Mouse (Mus musculus) liver, adult 2 months (tissue): Measurements from ENCODE around the gene Rab5c. TPM values are rescaled to one million over a fixed set of nuclear protein-coding genes. Genes with fewer than 3 reads are reported as not detected.

Source experiments
- DNase-seq: peaks from one replicate; pipeline ENCODE4 v3.0.0-alpha.2; 2011; ENCODE audit warnings: low read depth, low spot score; ENCODE audit errors: extremely low read depth
- H3K27ac ChIP-seq: fragments of 200-500 bp; replicated peaks from 2 replicates; pipeline ENCODE4 v1.5.1; 2012; ENCODE audit warnings: low read depth, mild to moderate bottlenecking, control low read depth, inconsistent platforms, low read length; ENCODE audit not compliant: insufficient read depth
- H3K27me3 ChIP-seq: fragments of 200-500 bp; 2 replicates; pipeline ENCODE4 v1.6.1; 2012; ENCODE audit warnings: mild to moderate bottlenecking, moderate library complexity, low read length, inconsistent platforms; ENCODE audit not compliant: control insufficient read depth, insufficient read depth
- H3K36me3 ChIP-seq: fragments of 200-500 bp; 2 replicates; pipeline ENCODE4 v1.6.1; 2012; ENCODE audit warnings: low read length, inconsistent platforms; ENCODE audit not compliant: control insufficient read depth, insufficient read depth
- H3K4me1 ChIP-seq: fragments of 200-500 bp; 2 replicates; pipeline ENCODE4 v1.6.1; 2011; ENCODE audit warnings: low read length; ENCODE audit not compliant: control insufficient read depth, insufficient read depth
- H3K4me3 ChIP-seq: fragments of 200-500 bp; 2 replicates; pipeline ENCODE4 v1.5.1; 2011; ENCODE audit warnings: low read depth, mild to moderate bottlenecking, control low read depth, low read length, moderate library complexity; ENCODE audit not compliant: insufficient read depth
- H3K79me2 ChIP-seq: fragments of 200-500 bp; 2 replicates; pipeline ENCODE4 v1.6.1; 2012; ENCODE audit warnings: inconsistent platforms, mild to moderate bottlenecking, low read length, moderate library complexity; ENCODE audit not compliant: control insufficient read depth, insufficient read depth
- H3K9ac ChIP-seq: fragments of 200-500 bp; 2 replicates; pipeline ENCODE4 v1.6.1; 2012; ENCODE audit warnings: low read depth, mild to moderate bottlenecking, control low read depth, inconsistent platforms, low read length
- CTCF ChIP-seq: fragments of 200-500 bp; IDR thresholded peaks from 2 replicates; pipeline ENCODE4 v1.5.1; 2011; ENCODE audit warnings: low read depth, low read length, control low read depth
- POLR2A ChIP-seq: fragments of 200-500 bp; IDR thresholded peaks from 2 replicates; pipeline ENCODE4 v1.6.1; 2011; ENCODE audit warnings: low read length, control low read depth; ENCODE audit not compliant: insufficient read depth; ENCODE audit errors: extremely low read depth
- WGBS: fragments of 180-500 bp; shearing (Covaris S2); methylation state at CpG from one replicate; pipeline ENCODE4 v1.1.7; 2018; 5-methylcytosine and 5-hydroxymethylcytosine counted together
- polyA plus RNA-seq: library from polyadenylated mRNA; depleted of rRNA; stranded (reverse); fragments of >200 nt; gene quantifications from 2 replicates; pipeline ENCODE4 v1.2.3, GENCODE M21; 2012
- total RNA-seq: library from RNA; depleted of rRNA; stranded (reverse); fragments of >200 nt; gene quantifications from 2 replicates; pipeline ENCODE4 v1.2.3, GENCODE M21; 2014

The Rab5c gene
- total and polyA plus RNA-seq, 2 experiments: 71.3 to 149 TPM

- 77% methylated on average over 12 of the region's 12 CpGs for WGBS
- TF ChIP-seq CTCF (no peak), POLR2A (no peak)
- peaks cover 9% of the 10 kb centered on the region; the same call in 1 of the 2 replicates for H3K27me3 ChIP-seq
Observed at GRCm38 (mm10) chr11:100757566-100757965, 19.6 kb upstream of the Rab5c start.

GRCm38 (mm10) chr11:100756476-100756875, 18.5 kb upstream of the Rab5c start:
- Histone ChIP-seq H3K27me3 (peaks cover 9% of the 10 kb centered on the region; the same call in 1 of the 2 replicates), H3K4me1 (no peaks in the 10 kb centered on the region), H3K27ac (no peak overlapping the region), H3K79me2 (no peaks in the 10 kb centered on the region), H3K9ac (no peak overlapping the region), H3K4me3 (no peak overlapping the region), H3K36me3 (no peaks in the 10 kb centered on the region)
- WGBS: 64% methylated on average over 6 of the region's 6 CpGs
- no peak for TF ChIP-seq CTCF
- no peak for TF ChIP-seq POLR2A
- DNase-seq: no peak

More at GRCm38 (mm10) chr11:100757566-100757965, 19.6 kb upstream of the Rab5c start:
- no peaks in the 10 kb centered on the region for H3K4me1 ChIP-seq
- no peak overlapping the region for H3K27ac ChIP-seq
- no peak overlapping the region for H3K4me3 ChIP-seq
- no peak overlapping the region for H3K9ac ChIP-seq
- H3K79me2 ChIP-seq: no peaks in the 10 kb centered on the region
- DNase-seq: no peak
- H3K36me3 ChIP-seq: no peaks in the 10 kb centered on the region

GRCm38 (mm10) chr11:100754693-100755057, 16.7 kb upstream of the Rab5c start:
- no peaks in the 10 kb centered on the region for H3K4me1 ChIP-seq
- no peaks in the 10 kb centered on the region for H3K36me3 ChIP-seq
- no peaks in the 10 kb centered on the region for H3K79me2 ChIP-seq
- no peak for DNase-seq
- TF ChIP-seq POLR2A (no peak), CTCF (no peak)
- H3K27ac ChIP-seq: no peak overlapping the region
- 86% methylated on average over 3 of the region's 3 CpGs for WGBS
- no peak overlapping the region for H3K4me3 ChIP-seq
- peaks cover 9% of the 10 kb centered on the region; the same call in 1 of the 2 replicates for H3K27me3 ChIP-seq
- H3K9ac ChIP-seq: no peak overlapping the region

GRCm38 (mm10) chr11:100754021-100754692, 16.1 kb upstream of the Rab5c start:
- Histone ChIP-seq H3K9ac (no peak overlapping the region), H3K4me1 (no peaks in the 10 kb centered on the region), H3K27me3 (peaks cover 6% of the 10 kb centered on the region; the same call in 1 of the 2 replicates), H3K4me3 (no peak overlapping the region), H3K36me3 (no peaks in the 10 kb centered on the region), H3K79me2 (no peaks in the 10 kb centered on the region), H3K27ac (no peak overlapping the region)
- DNase-seq: no peak
- TF ChIP-seq POLR2A (no peak), CTCF (no peak)
- WGBS: 84% methylated on average over 12 of the region's 12 CpGs

GRCm38 (mm10) chr11:100752294-100752693, 14.3 kb upstream of the Rab5c start:
- Histone ChIP-seq H3K9ac (no peak overlapping the region), H3K4me1 (0 out of 2 replicates have a peak, but pooled peaks cover 3% of the 10 kb centered on the region), H3K36me3 (no peaks in the 10 kb centered on the region), H3K27ac (no peak overlapping the region), H3K4me3 (no peak overlapping the region), H3K27me3 (no peaks in the 10 kb centered on the region), H3K79me2 (no peaks in the 10 kb centered on the region)
- no peak for DNase-seq
- TF ChIP-seq POLR2A (no peak), CTCF (no peak)
- WGBS: 69% methylated on average over 10 of the region's 10 CpGs

- 90% methylated on average over 16 of the region's 16 CpGs for WGBS
Observed at GRCm38 (mm10) chr11:100750127-100750526, 12.1 kb upstream of the Rab5c start.

More at GRCm38 (mm10) chr11:100750127-100750526, 12.1 kb upstream of the Rab5c start:
- Histone ChIP-seq H3K27me3 (no peaks in the 10 kb centered on the region), H3K36me3 (no peaks in the 10 kb centered on the region), H3K79me2 (no peaks in the 10 kb centered on the region), H3K27ac (no peak overlapping the region), H3K4me3 (no peak overlapping the region), H3K4me1 (0 out of 2 replicates have a peak, but pooled peaks cover 3% of the 10 kb centered on the region), H3K9ac (no peak overlapping the region)
- DNase-seq: no peak
- TF ChIP-seq POLR2A: no peak
- TF ChIP-seq CTCF: no peak
